Mouse (Mus musculus): ENCODE results near the gene Olfr1233.

DNA sequence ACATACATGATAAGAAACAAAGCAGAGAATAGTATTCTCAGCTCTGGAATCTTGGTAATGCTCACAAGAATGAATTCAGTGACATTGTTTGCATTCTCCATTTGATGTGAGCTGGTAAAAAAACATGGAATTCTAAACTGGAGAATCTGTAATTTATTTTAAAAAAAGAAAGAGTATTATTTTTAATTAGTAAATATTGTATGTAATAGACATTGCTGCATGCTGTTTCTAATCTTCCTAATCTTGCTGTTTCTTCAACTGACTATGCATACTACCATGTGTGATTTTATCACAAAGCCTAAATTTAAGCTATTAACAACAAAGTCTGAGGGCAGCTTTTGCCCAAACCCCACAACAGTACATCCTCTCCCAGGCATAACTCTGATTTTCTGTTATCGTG lies 45.0 kb downstream of the Olfr1233 start, which contains the start of gene Olfr1230:
- TF ChIP-seq CTCF (IDR thresholded peaks at IDR 0.05; ENCODE audit: low read depth) (no peak), EP300 (optimal IDR thresholded peaks at IDR 0.05) (no peak)
